Mouse (Mus musculus): Measurements from ENCODE around the gene Sgk1.

Gene Sgk1

DNA sequence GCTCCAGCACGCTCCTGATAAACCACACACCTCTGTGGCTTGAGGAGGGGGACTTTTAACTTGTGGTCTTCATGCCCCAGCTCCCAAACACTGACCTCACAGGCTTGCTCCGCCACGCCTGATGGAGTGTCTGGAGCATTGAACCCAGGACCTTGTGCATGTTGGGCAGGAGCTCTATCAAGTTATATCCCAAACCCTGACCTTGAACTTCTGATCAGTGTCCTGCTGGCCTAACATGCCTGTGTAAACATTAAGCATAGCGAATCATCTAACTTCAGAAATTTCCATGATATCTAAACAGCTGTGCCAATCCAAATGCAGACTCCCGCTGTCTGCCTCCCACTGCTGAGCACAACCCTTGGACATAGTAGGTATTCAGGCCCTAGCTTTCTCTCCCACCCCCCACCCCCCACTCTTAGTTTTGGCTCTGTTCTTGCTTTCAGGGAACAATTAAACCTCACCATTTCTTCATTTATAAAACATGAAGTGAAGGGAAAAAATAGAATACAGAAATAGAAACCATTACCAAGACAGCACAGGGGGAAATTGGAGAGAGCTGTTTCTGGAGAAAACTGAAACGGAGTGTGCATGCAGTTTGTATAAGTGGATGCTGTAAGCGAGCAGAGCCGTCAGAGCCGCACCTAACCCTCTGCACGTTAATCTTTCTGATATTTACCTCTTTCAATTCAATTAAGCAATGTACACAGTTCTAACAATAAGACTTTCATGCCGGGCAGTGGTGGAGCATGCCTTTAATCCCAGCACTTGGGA lies 34.5 kb downstream of the Sgk1 start:
- DNase-seq (ENCODE audit: low spot score in 2 of 2), result no peak

DNA sequence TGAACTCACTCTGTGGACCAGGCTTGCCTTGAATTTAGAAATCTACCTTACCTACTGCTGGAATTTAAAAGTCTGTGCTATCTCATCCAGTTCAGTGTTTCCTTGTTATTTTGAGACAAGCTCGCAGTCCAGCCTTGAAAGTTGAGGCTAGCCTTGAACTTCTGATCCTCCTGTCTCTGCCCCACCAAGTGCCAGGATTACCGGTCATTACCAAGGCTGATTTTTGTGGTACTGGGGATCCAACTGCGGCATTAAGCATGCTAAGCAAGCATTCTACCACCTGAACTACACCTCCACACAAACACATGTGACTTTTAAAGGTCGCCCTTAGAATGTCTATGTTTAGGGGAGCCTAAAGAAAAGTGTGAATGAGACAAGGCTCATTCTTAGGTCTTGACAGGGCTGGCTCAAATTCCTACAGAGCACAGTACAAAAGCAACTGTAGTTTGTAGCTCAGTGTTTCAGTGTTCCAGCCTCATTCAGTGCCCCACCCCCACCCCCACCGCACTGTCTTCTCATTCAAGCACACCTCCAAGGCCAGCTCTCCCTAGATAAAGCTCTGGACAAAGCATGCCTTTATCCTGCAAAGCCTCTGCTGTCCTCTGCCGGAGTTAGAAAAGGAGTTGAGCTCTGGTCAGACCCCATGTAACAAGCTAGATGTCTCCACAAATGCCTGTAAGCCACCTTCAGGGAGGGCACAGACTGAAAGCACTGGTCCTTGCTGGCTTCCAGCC lies 36.2 kb downstream of the Sgk1 start:
- DNase-seq (ENCODE audit: low spot score in 2 of 2), result no peak

- DNase-seq (ENCODE audit: low spot score in 2 of 2), result no peak
Observed at GRCm38 (mm10) chr10:21918750-21919145, 36.8 kb downstream of the Sgk1 start.

GRCm38 (mm10) chr10:21920611-21921010 lies 38.6 kb downstream of the Sgk1 start:
- DNase-seq (ENCODE audit: low spot score in 2 of 2), result no peak

- DNase-seq (ENCODE audit: low spot score in 2 of 2), result no peak
Observed at GRCm38 (mm10) chr10:21922716-21923350, 40.8 kb downstream of the Sgk1 start.

DNA sequence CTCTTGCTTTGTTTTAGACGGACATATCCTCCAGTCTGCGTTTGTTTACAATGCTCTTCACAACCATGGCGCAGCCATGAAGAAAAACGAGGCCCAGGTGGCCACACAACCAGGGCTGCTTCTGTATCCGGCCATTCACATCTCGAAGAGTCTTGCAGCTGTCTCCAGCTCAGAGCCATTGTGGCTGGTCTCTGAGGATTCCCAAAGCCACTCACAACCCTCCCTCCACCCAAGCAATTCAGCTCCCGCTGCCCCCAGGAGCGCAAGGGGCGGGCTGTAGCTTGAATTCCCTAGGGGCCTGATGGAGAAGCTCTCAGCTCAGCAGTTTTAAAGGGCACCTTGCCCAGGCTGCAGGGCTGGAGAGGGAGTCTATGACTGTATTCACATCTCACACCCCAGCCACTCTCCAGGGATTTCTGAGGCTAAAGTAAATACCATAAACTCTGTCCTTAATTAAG lies 41.5 kb downstream of the Sgk1 start:
- peak in 1 of 2 experiments; percentile 22 for DNase-seq (ENCODE audit: low spot score in 2 of 2)

GRCm38 (mm10) chr10:21924051-21924720 lies 42.2 kb downstream of the Sgk1 start:
- no peak for DNase-seq (ENCODE audit: low spot score in 2 of 2)

- no peak for DNase-seq (ENCODE audit: low spot score in 2 of 2)
Observed at GRCm38 (mm10) chr10:21926941-21927340, 45.0 kb downstream of the Sgk1 start.

GRCm38 (mm10) chr10:21930781-21931380 lies 48.9 kb downstream of the Sgk1 start:
- no peak for DNase-seq (ENCODE audit: low spot score in 2 of 2)

DNA sequence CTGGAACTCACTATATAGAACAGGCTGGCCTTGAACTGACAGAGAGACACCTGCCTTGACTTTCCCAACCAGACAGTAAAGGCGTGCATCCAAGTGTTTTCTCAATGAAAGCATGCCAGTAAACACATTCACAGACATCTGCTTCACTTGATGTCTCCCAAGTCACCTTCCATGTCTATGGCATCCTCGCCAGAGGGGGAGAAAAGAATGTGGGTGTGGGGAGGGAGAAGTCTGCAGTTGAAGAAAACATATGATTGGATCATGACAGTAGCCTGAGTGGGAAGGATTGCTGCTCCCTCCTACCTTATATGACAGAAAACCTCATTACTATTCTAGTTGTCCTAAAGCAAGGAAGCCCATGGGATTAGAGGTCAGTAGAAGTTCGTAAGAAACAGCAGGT lies 50.8 kb downstream of the Sgk1 start:
- no peak for DNase-seq (ENCODE audit: low spot score in 2 of 2)

- DNase-seq (ENCODE audit: low spot score in 2 of 2), result no peak
Observed at GRCm38 (mm10) chr10:21934826-21935225, 52.8 kb downstream of the Sgk1 start.

GRCm38 (mm10) chr10:21936513-21937221 lies 54.7 kb downstream of the Sgk1 start:
- no peak for DNase-seq (ENCODE audit: low spot score in 2 of 2)

DNA sequence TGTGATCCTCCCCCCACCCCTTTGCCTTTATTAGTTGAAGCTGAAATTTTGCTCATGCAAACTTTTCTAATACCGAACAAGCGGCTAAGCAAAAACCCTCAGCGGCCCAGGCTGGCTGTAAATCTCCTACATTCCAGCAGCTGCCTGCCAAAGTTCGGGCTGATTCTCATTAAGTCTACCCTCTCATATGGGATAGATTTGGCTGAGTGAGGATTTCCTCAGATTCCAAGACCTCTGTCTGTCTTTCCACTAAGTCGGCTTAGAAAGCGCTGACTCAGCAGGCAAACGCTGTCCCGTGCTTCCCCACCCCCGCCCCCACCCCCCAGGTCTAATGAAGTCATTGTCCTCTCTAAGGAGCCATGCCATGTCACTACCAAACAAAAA lies 55.2 kb downstream of the Sgk1 start:
- no peak for DNase-seq (ENCODE audit: low spot score in 2 of 2)

DNA sequence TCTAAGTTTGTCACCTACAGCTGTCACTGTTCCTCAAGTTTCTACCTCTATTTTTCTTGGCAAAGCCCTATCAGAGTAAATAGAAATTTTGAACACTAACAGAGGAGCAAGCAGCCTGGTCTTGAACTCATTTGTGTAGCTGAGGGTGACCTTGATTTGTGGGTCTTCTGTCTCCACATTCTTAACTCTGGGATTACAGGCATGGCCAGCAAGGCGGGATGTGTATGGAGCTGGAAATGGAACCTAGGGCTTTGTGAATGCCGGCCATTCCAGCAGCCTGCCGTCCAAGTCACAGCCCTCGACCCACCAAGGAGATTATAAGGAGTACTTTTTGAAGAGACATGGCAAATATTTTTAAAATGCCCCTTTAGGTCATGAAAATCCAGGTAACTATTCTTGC lies 56.2 kb downstream of the Sgk1 start:
- DNase-seq (ENCODE audit: low spot score in 2 of 2), result no peak

- DNase-seq (ENCODE audit: low spot score in 2 of 2), result no peak
Observed at GRCm38 (mm10) chr10:21941235-21941634, 59.3 kb downstream of the Sgk1 start.

DNA sequence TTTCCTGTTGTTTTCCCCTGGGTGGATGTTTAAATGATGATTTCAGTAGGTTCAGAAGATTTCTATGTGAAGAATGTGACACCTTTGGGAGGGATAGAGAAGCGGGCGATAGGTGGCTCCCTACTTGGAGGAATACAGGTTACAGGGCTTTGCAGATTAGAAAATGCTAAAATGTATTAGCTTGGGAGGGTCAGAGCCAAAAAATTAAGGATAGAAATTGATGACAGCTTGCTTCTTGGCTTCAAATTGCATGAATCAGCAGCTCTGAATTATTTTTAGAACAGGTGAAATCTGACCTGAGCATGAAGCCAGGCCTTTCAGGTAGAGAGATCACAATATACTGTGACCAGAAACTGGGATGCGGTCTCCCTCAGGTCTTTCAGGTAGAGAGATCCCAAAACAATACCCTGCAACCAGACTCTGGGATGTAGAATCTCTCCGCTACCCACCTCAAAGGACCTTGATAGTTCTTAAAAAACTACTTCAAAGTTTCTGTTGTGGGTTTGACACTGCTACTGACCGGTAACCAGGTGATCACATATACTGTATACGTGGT lies 61.2 kb downstream of the Sgk1 start:
- no peak for DNase-seq (ENCODE audit: low spot score in 2 of 2)

GRCm38 (mm10) chr10:21945195-21945594 lies 63.2 kb downstream of the Sgk1 start:
- DNase-seq (ENCODE audit: low spot score in 2 of 2), result no peak

GRCm38 (mm10) chr10:21946751-21947351 lies 64.9 kb downstream of the Sgk1 start:
- DNase-seq (ENCODE audit: low spot score in 2 of 2), result peak; percentile 11 to 30

- DNase-seq (ENCODE audit: low spot score in 2 of 2), result no peak
Observed at GRCm38 (mm10) chr10:21952520-21952919, 70.5 kb downstream of the Sgk1 start.

DNA sequence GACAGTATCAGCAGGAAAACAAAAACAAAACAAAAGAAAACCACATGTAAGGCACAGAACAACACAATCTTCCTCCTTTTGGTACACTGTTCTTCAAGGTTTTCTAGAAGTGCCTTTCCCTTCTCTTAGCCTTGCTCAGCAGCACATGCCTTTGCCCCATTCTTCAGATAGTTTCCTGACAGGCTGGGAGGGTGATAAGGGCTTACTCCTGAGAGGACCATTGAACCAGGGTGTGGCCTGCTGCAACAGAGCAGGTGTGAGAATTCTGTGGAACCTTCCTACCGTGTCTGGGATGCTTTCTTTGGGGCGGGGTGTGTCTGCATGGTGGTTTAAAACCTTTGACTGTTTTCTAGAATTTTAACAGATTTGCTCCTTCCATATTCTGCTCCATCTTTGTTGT lies 79.1 kb downstream of the Sgk1 start:
- DNase-seq (ENCODE audit: low spot score in 2 of 2), result no peak
